Mouse (Mus musculus) heart, embryonic 13.5 days (tissue): ENCODE results near the gene Madd. TPM values are rescaled to one million over a fixed set of nuclear protein-coding genes. Genes with fewer than 3 reads are reported as not detected.

Experiments used
- ATAC-seq: fragments of 200-750 bp; cut with Nextera tagmentation; 2 replicates; pipeline ENCODE4 v1.8.0; 2017; ENCODE audit warnings: moderate TSS enrichment; ENCODE audit not compliant: insufficient number of reproducible peaks, low FRiP score, low TSS enrichment; ENCODE audit errors: extremely low read depth
- H3K27ac ChIP-seq: fragments of 300-500 bp; sonication (generic); replicated peaks from 2 replicates; pipeline ENCODE4 v1.5.1; 2015; ENCODE audit warnings: moderate library complexity, mild to moderate bottlenecking, inconsistent platforms
- H3K27me3 ChIP-seq: fragments of 300-500 bp; sonication (generic); replicated peaks from 2 replicates; pipeline ENCODE4 v1.6.1; 2015; ENCODE audit warnings: mild to moderate bottlenecking, inconsistent platforms
- H3K36me3 ChIP-seq: fragments of 300-500 bp; sonication (generic); 2 replicates; pipeline ENCODE4 v1.6.1; 2015; ENCODE audit warnings: mild to moderate bottlenecking, inconsistent platforms
- H3K4me1 ChIP-seq: fragments of 300-500 bp; sonication (generic); 2 replicates; pipeline ENCODE4 v1.6.1; 2015; ENCODE audit warnings: inconsistent platforms
- H3K4me2 ChIP-seq: fragments of 300-500 bp; sonication (generic); 2 replicates; pipeline ENCODE4 v1.6.1; 2015; ENCODE audit warnings: inconsistent platforms, mild to moderate bottlenecking, moderate library complexity
- H3K4me3 ChIP-seq: fragments of 300-500 bp; sonication (generic); 2 replicates; pipeline ENCODE4 v1.5.1; 2015; ENCODE audit warnings: moderate library complexity, mild to moderate bottlenecking, inconsistent platforms
- H3K9ac ChIP-seq: fragments of 300-500 bp; sonication (generic); 2 replicates; pipeline ENCODE4 v1.6.1; 2015; ENCODE audit warnings: inconsistent platforms, mild to moderate bottlenecking, moderate library complexity
- H3K9me3 ChIP-seq: fragments of 300-500 bp; sonication (generic); 2 replicates; pipeline ENCODE4 v1.6.1; 2016; ENCODE audit warnings: inconsistent platforms
- WGBS: fragments of 180-500 bp; shearing (Covaris S2); methylation state at CpG from one replicate; pipeline ENCODE4 v1.1.7; 2015; ENCODE audit warnings: mixed read lengths; 5-methylcytosine and 5-hydroxymethylcytosine counted together
- polyA plus RNA-seq: library from polyadenylated mRNA; unstranded; fragments of >200 nt; fragmentation: Nextera tagmentation; extraction: Ambion mirVana; gene quantifications from 2 replicates; pipeline ENCODE4 v1.2.1, GENCODE M21; 2015

Madd gene
- polyA plus RNA-seq, 1 experiment from 2014 or later, result 5.9 TPM

- H3K9ac ChIP-seq, result no peak overlapping the region
- H3K4me1 ChIP-seq, result peaks cover 8% of the 10 kb centered on the region
- no peak for ATAC-seq
- no peak overlapping the region for H3K4me2 ChIP-seq
- peaks cover 29% of the 10 kb centered on the region for H3K36me3 ChIP-seq
- H3K9me3 ChIP-seq, result no peaks in the 10 kb centered on the region
- 66% methylated on average over 25 of the region's 25 CpGs for WGBS
- no peaks in the 10 kb centered on the region for H3K27me3 ChIP-seq
- H3K4me3 ChIP-seq, result no peak overlapping the region
- H3K27ac ChIP-seq, result no peak overlapping the region
Observed at GRCm38 (mm10) chr2:91169587-91170322, 13.9 kb downstream of the Madd start.

- Histone ChIP-seq H3K4me2 (no peak overlapping the region), H3K9ac (no peak overlapping the region), H3K4me1 (peaks cover 16% of the 10 kb centered on the region), H3K4me3 (no peak overlapping the region), H3K9me3 (no peaks in the 10 kb centered on the region), H3K36me3 (peaks cover 17% of the 10 kb centered on the region), H3K27me3 (no peaks in the 10 kb centered on the region), H3K27ac (no peak overlapping the region)
- no peak for ATAC-seq
- 58% methylated on average over 4 of the region's 4 CpGs for WGBS
Observed at GRCm38 (mm10) chr2:91167629-91168028, 16.0 kb downstream of the Madd start.

GRCm38 (mm10) chr2:91164991-91165390 is 18.6 kb downstream of the Madd start:
- H3K4me2 ChIP-seq, result no peak overlapping the region
- 45% methylated on average over 6 of the region's 6 CpGs for WGBS
- no peak overlapping the region for H3K4me3 ChIP-seq
- peaks cover 29% of the 10 kb centered on the region for H3K4me1 ChIP-seq
- no peaks in the 10 kb centered on the region for H3K27me3 ChIP-seq
- peaks cover 24% of the 10 kb centered on the region for H3K36me3 ChIP-seq
- H3K27ac ChIP-seq, result no peak overlapping the region
- no peak overlapping the region for H3K9ac ChIP-seq
- no peak for ATAC-seq
- no peaks in the 10 kb centered on the region for H3K9me3 ChIP-seq

GRCm38 (mm10) chr2:91163532-91163931 is 20.1 kb downstream of the Madd start:
- no peak for ATAC-seq
- Histone ChIP-seq H3K27me3 (no peaks in the 10 kb centered on the region), H3K9ac (no peak overlapping the region), H3K27ac (no peak overlapping the region), H3K4me2 (no peak overlapping the region), H3K9me3 (no peaks in the 10 kb centered on the region), H3K4me3 (no peak overlapping the region), H3K4me1 (peaks cover 33% of the 10 kb centered on the region), H3K36me3 (peaks cover 24% of the 10 kb centered on the region)
- WGBS, result 81% methylated on average over 5 of the region's 5 CpGs

GRCm38 (mm10) chr2:91162952-91163351 is 20.7 kb downstream of the Madd start:
- no peak for ATAC-seq
- Histone ChIP-seq H3K36me3 (peaks cover 24% of the 10 kb centered on the region), H3K4me2 (no peak overlapping the region), H3K9me3 (no peaks in the 10 kb centered on the region), H3K27me3 (no peaks in the 10 kb centered on the region), H3K4me1 (peaks cover 33% of the 10 kb centered on the region), H3K9ac (no peak overlapping the region), H3K27ac (no peak overlapping the region), H3K4me3 (no peak overlapping the region)
- 75% methylated on average over 4 of the region's 4 CpGs for WGBS

- no peak overlapping the region for H3K4me2 ChIP-seq
- peaks cover 33% of the 10 kb centered on the region for H3K4me1 ChIP-seq
- no peaks in the 10 kb centered on the region for H3K27me3 ChIP-seq
- H3K27ac ChIP-seq, result peak overlapping the region; percentile 33
- WGBS, result 41% methylated on average over 6 of the region's 6 CpGs
- peaks cover 25% of the 10 kb centered on the region; the same call in 1 of the 2 replicates for H3K36me3 ChIP-seq
- no peak overlapping the region for H3K4me3 ChIP-seq
- ATAC-seq, result no peak
- no peak overlapping the region for H3K9ac ChIP-seq
- H3K9me3 ChIP-seq, result no peaks in the 10 kb centered on the region
Observed at GRCm38 (mm10) chr2:91160591-91160990, 23.0 kb downstream of the Madd start.

GRCm38 (mm10) chr2:91157002-91157752 is 26.5 kb downstream of the Madd start:
- Histone ChIP-seq H3K9me3 (no peaks in the 10 kb centered on the region), H3K4me2 (no peak overlapping the region), H3K9ac (no peak overlapping the region), H3K27me3 (no peaks in the 10 kb centered on the region), H3K4me3 (no peak overlapping the region), H3K4me1 (peaks cover 17% of the 10 kb centered on the region), H3K27ac (no peak overlapping the region), H3K36me3 (peaks cover 36% of the 10 kb centered on the region)
- 32% methylated on average over 6 of the region's 6 CpGs for WGBS
- no peak for ATAC-seq

GRCm38 (mm10) chr2:91154091-91154490 is 29.5 kb downstream of the Madd start:
- Histone ChIP-seq H3K4me3 (no peak overlapping the region), H3K27me3 (no peaks in the 10 kb centered on the region), H3K36me3 (peaks cover 41% of the 10 kb centered on the region), H3K9ac (no peak overlapping the region), H3K9me3 (no peaks in the 10 kb centered on the region), H3K27ac (no peak overlapping the region), H3K4me1 (no peaks in the 10 kb centered on the region), H3K4me2 (no peak overlapping the region)
- WGBS, result 89% methylated on average over 3 of the region's 3 CpGs
- no peak for ATAC-seq

GRCm38 (mm10) chr2:91152885-91153377 is 30.7 kb downstream of the Madd start:
- WGBS, result 67% methylated on average over 3 of the region's 3 CpGs
- no peaks in the 10 kb centered on the region for H3K9me3 ChIP-seq
- H3K9ac ChIP-seq, result no peak overlapping the region
- H3K27ac ChIP-seq, result no peak overlapping the region
- H3K4me2 ChIP-seq, result no peak overlapping the region
- no peaks in the 10 kb centered on the region for H3K27me3 ChIP-seq
- peaks cover 41% of the 10 kb centered on the region for H3K36me3 ChIP-seq
- H3K4me3 ChIP-seq, result no peak overlapping the region
- no peak for ATAC-seq
- no peaks in the 10 kb centered on the region for H3K4me1 ChIP-seq

- Histone ChIP-seq H3K9ac (no peak overlapping the region), H3K4me3 (no peak overlapping the region), H3K27me3 (no peaks in the 10 kb centered on the region), H3K4me2 (no peak overlapping the region), H3K9me3 (no peaks in the 10 kb centered on the region), H3K27ac (no peak overlapping the region), H3K4me1 (no peaks in the 10 kb centered on the region), H3K36me3 (peaks cover 37% of the 10 kb centered on the region)
- ATAC-seq, result no peak
- 65% methylated on average over 1 of the region's 1 CpGs for WGBS
Observed at GRCm38 (mm10) chr2:91151331-91151730, 32.3 kb downstream of the Madd start.

GRCm38 (mm10) chr2:91148101-91148500 is 35.5 kb downstream of the Madd start:
- no peaks in the 10 kb centered on the region for H3K9me3 ChIP-seq
- H3K27ac ChIP-seq, result no peak overlapping the region
- H3K4me2 ChIP-seq, result no peak overlapping the region
- ATAC-seq, result no peak
- no peaks in the 10 kb centered on the region for H3K27me3 ChIP-seq
- peaks cover 41% of the 10 kb centered on the region for H3K36me3 ChIP-seq
- no peak overlapping the region for H3K9ac ChIP-seq
- H3K4me1 ChIP-seq, result no peaks in the 10 kb centered on the region
- no peak overlapping the region for H3K4me3 ChIP-seq
